Mouse (Mus musculus): ENCODE measurements around the gene Arfgap3.

DNA sequence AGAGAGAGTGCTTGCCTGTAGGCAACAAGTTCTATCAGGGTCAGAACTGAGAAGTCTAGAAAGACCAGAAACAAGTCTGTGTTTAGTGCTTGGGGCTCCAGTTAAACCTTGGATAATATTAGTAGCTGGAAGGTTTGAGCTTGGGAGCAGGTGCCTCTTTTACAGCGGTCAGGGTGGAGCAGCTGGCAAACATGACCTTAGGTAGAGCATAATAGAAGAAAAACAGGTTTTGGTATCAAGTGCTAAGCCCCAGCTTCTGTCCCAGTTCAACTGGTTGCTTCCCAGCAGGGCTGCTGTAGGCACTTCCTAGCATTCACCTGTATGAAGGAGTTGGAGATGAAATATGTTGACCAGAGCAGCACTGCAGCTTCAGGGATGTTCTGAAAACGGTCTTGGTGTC, 812 bp upstream of the Arfgap3 start:
- TF ChIP-seq POLR2AphosphoS2 (IDR thresholded peaks at IDR 0.05; ENCODE audit: insufficient read length, low read depth) (no peak), E2F4 (IDR thresholded peaks at IDR 0.05; ENCODE audit: insufficient read depth) (no peak), USF1 (IDR thresholded peaks at IDR 0.05; ENCODE audit: low read depth) (no peak), MAX (IDR thresholded peaks at IDR 0.05; ENCODE audit: low read depth) (no peak), POLR2A (IDR thresholded peaks at IDR 0.05; ENCODE audit: insufficient read length, low read depth) (no peak), TCF12 (IDR thresholded peaks at IDR 0.05; ENCODE audit: insufficient read depth, poor library complexity, severe bottlenecking) (no peak), SRF (IDR thresholded peaks at IDR 0.05; ENCODE audit: control insufficient read depth, insufficient read length, low read depth) (no peak), CEBPB (IDR thresholded peaks at IDR 0.05; ENCODE audit: insufficient read depth, poor library complexity, severe bottlenecking) (no peak), MYOG (IDR thresholded peaks at IDR 0.05; ENCODE audit: control insufficient read depth in 1 of 3, insufficient read depth in 1 of 3, insufficient read length in 2 of 3, low read depth in 2 of 3) (no peak), TCF3 (IDR thresholded peaks at IDR 0.05; ENCODE audit: insufficient read length, low read depth) (no peak), MYOD1 (IDR thresholded peaks at IDR 0.05; ENCODE audit: control insufficient read depth in 1 of 3, insufficient read length in 2 of 3, low read depth in 2 of 3) (no peak), REST (IDR thresholded peaks at IDR 0.05; ENCODE audit: insufficient read depth, insufficient read length) (no peak)
